Mouse (Mus musculus): ENCODE results near the gene Fis1. TPM values are rescaled to one million over a fixed set of nuclear protein-coding genes. Genes with fewer than 3 reads are reported as not detected.

Fis1 gene
- total RNA-seq, 2 experiments from 2014 or later: 65.3 to 160 TPM

Other genes starting within 250 kb of the Fis1 start
- not detected in 2 replicates for gene Col26a1, start 70.1 kb upstream of the Fis1 start, total RNA-seq (2015; ENCODE audit: low replicate concordance)
- not detected in 2 replicates for gene Col26a1, start 70.1 kb upstream of the Fis1 start, total RNA-seq (2017; ENCODE audit: low replicate concordance)
- gene Ift22, start 45.1 kb upstream of the Fis1 start, total RNA-seq (2015; ENCODE audit: low replicate concordance): 1.7 and 4.8 TPM in 2 replicates
- gene Ift22, start 45.1 kb upstream of the Fis1 start, total RNA-seq (2017; ENCODE audit: low replicate concordance): 0.28 and 1.3 TPM in 2 replicates
- gene Cldn15, start 13.3 kb downstream of the Fis1 start, total RNA-seq (2015; ENCODE audit: low replicate concordance): 5.8 and 14.0 TPM in 2 replicates
- gene Cldn15, start 13.3 kb downstream of the Fis1 start, total RNA-seq (2017; ENCODE audit: low replicate concordance): 11.0 and 19.1 TPM in 2 replicates
- 19.2 and 23.0 TPM in 2 replicates for gene Plod3, start 33.7 kb downstream of the Fis1 start, total RNA-seq (2015; ENCODE audit: low replicate concordance)
- gene Plod3, start 33.7 kb downstream of the Fis1 start, total RNA-seq (2017; ENCODE audit: low replicate concordance): 20.6 and 36.1 TPM in 2 replicates
- 24.4 and 32.2 TPM in 2 replicates for gene Znhit1, start 34.7 kb downstream of the Fis1 start, total RNA-seq (2015; ENCODE audit: low replicate concordance)
- gene Znhit1, start 34.7 kb downstream of the Fis1 start, total RNA-seq (2017; ENCODE audit: low replicate concordance): 15.8 and 17.7 TPM in 2 replicates
- gene Vgf, start 73.1 kb downstream of the Fis1 start, total RNA-seq (2015; ENCODE audit: low replicate concordance): not detected in 2 replicates
- not detected in 2 replicates for gene Vgf, start 73.1 kb downstream of the Fis1 start, total RNA-seq (2017; ENCODE audit: low replicate concordance)
- 2.3 and 3.5 TPM in 2 replicates for gene Ap1s1, start 92.9 kb downstream of the Fis1 start, total RNA-seq (2015; ENCODE audit: low replicate concordance)
- 5.2 and 10.3 TPM in 2 replicates for gene Ap1s1, start 92.9 kb downstream of the Fis1 start, total RNA-seq (2017; ENCODE audit: low replicate concordance)
- gene Serpine1, start 119.0 kb downstream of the Fis1 start, total RNA-seq (2015; ENCODE audit: low replicate concordance): 0.21 TPM in 1 of 2 replicates, not detected in the other
- gene Serpine1, start 119.0 kb downstream of the Fis1 start, total RNA-seq (2017; ENCODE audit: low replicate concordance): 0.84 TPM in 1 of 2 replicates, not detected in the other
- 128 and 178 TPM in 2 replicates for gene Trim56, start 162.9 kb downstream of the Fis1 start, total RNA-seq (2015; ENCODE audit: low replicate concordance)
- 253 and 303 TPM in 2 replicates for gene Trim56, start 162.9 kb downstream of the Fis1 start, total RNA-seq (2017; ENCODE audit: low replicate concordance)
- gene Muc3, start 196.0 kb downstream of the Fis1 start, total RNA-seq (2015; ENCODE audit: low replicate concordance): not detected in 2 replicates
- gene Muc3, start 196.0 kb downstream of the Fis1 start, total RNA-seq (2017; ENCODE audit: low replicate concordance): not detected in 2 replicates

Measured in erythroblast, adult 5-6 weeks (primary cell).